Mouse (Mus musculus) lung, embryonic 16.5 days (tissue): ENCODE measurements at regions not wholly inside any gene's neighbourhood (a gene's known extent, or its start where the extent isn't known, plus 50 kb on each side); places are given as distances from the start of the nearest gene placed in this dataset.
A peak's percentile ranks its signal among the peaks of the same experiment; 100 is the strongest.

Experiments
- ATAC-seq: fragments of 200-750 bp; cut with Nextera tagmentation; 2 replicates; pipeline ENCODE4 v1.8.0; 2017; ENCODE audit warnings: low read depth, mild to moderate bottlenecking, moderate library complexity
- H3K27ac ChIP-seq: fragments of 300-500 bp; sonication (generic); 2 replicates; pipeline ENCODE4 v1.5.1; 2014; ENCODE audit warnings: mild to moderate bottlenecking, control low read depth, low read length
- H3K27me3 ChIP-seq: fragments of 300-500 bp; sonication (generic); 2 replicates; pipeline ENCODE4 v1.6.1; 2014; ENCODE audit warnings: low read depth, low read length, mixed read lengths; ENCODE audit not compliant: control insufficient read depth, insufficient read depth
- H3K36me3 ChIP-seq: fragments of 300-500 bp; sonication (generic); 2 replicates; pipeline ENCODE4 v1.6.1; 2014; ENCODE audit warnings: low read length; ENCODE audit not compliant: control insufficient read depth, insufficient read depth
- H3K4me1 ChIP-seq: fragments of 300-500 bp; sonication (generic); replicated peaks from 2 replicates; pipeline ENCODE4 v1.6.1; 2014; ENCODE audit warnings: low read length, mixed read lengths; ENCODE audit not compliant: control insufficient read depth, insufficient read depth
- H3K4me2 ChIP-seq: fragments of 300-500 bp; sonication (generic); 2 replicates; pipeline ENCODE4 v1.6.1; 2014; ENCODE audit warnings: low read depth, low read length, control low read depth
- H3K4me3 ChIP-seq: fragments of 300-500 bp; sonication (generic); 2 replicates; pipeline ENCODE4 v1.5.1; 2014; ENCODE audit warnings: mild to moderate bottlenecking, low read length, control low read depth
- H3K9ac ChIP-seq: fragments of 300-500 bp; sonication (generic); 2 replicates; pipeline ENCODE4 v1.6.1; 2014; ENCODE audit warnings: low read length, control low read depth
- H3K9me3 ChIP-seq: fragments of 300-500 bp; sonication (generic); 2 replicates; pipeline ENCODE4 v1.6.1; 2016; ENCODE audit warnings: low read length; ENCODE audit not compliant: control insufficient read depth
- WGBS: fragments of 180-500 bp; shearing (Covaris S2); extraction: QIAGEN DNeasy Blood & Tissue Kit; methylation state at CpG from one replicate; pipeline ENCODE4 v1.1.7; 2014; 5-methylcytosine and 5-hydroxymethylcytosine counted together

DNA sequence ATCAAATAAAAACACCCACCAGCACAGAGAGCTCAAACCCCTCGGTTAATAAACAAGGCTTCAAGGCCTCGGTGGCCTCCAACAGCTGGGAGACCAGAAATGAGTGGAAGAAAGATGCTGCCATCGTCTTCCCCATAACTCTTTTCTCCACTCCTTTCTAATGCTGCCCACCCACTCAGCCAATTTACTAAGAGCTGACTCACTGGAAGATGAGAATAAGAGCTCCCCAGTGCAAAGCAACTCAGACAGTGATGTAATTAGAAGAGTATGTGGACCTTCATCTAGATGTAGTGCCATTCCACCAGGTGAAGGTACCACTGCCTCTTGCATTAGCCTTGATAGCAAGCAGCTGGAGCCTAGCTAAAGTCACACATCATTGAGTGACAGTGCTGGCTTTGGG is 301.1 kb downstream of the Prr30 start:
- ATAC-seq, result no peak
- H3K9ac ChIP-seq, result no peak overlapping the region
- 45% methylated on average over 3 of the region's 3 CpGs for WGBS

GRCm38 (mm10) chr14:100889163-100890157 is 310.7 kb downstream of the Prr30 start:
- Histone ChIP-seq H3K4me2 (no peak overlapping the region), H3K36me3 (no peaks in the 10 kb centered on the region), H3K4me3 (no peak overlapping the region), H3K4me1 (no peaks in the 10 kb centered on the region), H3K27ac (no peak overlapping the region), H3K9me3 (no peaks in the 10 kb centered on the region), H3K9ac (no peak overlapping the region), H3K27me3 (no peaks in the 10 kb centered on the region)
- 36% methylated on average over 18 of the region's 18 CpGs for WGBS
- ATAC-seq, result peak; percentile 80

More for the DNA sequence above, 301.1 kb downstream of the Prr30 start:
- H3K4me2 ChIP-seq, result no peak overlapping the region
- H3K36me3 ChIP-seq, result no peaks in the 10 kb centered on the region
- no peaks in the 10 kb centered on the region for H3K27me3 ChIP-seq
- H3K4me1 ChIP-seq, result no peaks in the 10 kb centered on the region
- no peak overlapping the region for H3K27ac ChIP-seq
- no peak overlapping the region for H3K4me3 ChIP-seq
- H3K9me3 ChIP-seq, result no peaks in the 10 kb centered on the region

DNA sequence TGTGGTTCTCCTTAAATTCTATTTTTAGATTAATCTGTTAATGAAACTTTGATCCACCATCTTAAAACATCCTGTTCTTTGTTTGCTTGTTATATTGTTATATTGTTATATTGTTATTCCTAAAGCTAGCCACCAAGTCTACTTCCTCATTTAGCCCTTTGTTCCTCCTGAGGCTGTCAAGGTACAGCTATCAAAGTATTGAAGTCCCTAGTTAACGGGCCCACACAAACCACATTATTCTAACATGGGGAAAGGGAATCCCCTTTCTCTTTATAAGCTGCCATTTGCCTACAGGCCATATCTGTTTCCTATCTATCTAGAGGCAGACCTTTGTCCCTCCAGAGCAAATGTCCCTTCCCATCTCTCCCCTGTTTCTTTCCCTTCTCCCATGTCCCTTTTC is 317.0 kb downstream of the Prr30 start:
- no peaks in the 10 kb centered on the region for H3K4me1 ChIP-seq
- 72% methylated on average over 1 of the region's 1 CpGs for WGBS
- H3K9me3 ChIP-seq, result no peaks in the 10 kb centered on the region
- no peak overlapping the region for H3K4me2 ChIP-seq
- no peak for ATAC-seq
- H3K36me3 ChIP-seq, result no peaks in the 10 kb centered on the region
- no peaks in the 10 kb centered on the region for H3K27me3 ChIP-seq
- no peak overlapping the region for H3K9ac ChIP-seq
- no peak overlapping the region for H3K4me3 ChIP-seq
- no peak overlapping the region for H3K27ac ChIP-seq

GRCm38 (mm10) chr14:100880103-100880502 is 320.0 kb downstream of the Prr30 start:
- Histone ChIP-seq H3K36me3 (no peaks in the 10 kb centered on the region), H3K9me3 (no peaks in the 10 kb centered on the region), H3K4me3 (no peak overlapping the region), H3K4me1 (no peaks in the 10 kb centered on the region), H3K27ac (no peak overlapping the region), H3K9ac (no peak overlapping the region), H3K4me2 (no peak overlapping the region), H3K27me3 (no peaks in the 10 kb centered on the region)
- 75% methylated on average over 2 of the region's 2 CpGs for WGBS
- no peak for ATAC-seq

DNA sequence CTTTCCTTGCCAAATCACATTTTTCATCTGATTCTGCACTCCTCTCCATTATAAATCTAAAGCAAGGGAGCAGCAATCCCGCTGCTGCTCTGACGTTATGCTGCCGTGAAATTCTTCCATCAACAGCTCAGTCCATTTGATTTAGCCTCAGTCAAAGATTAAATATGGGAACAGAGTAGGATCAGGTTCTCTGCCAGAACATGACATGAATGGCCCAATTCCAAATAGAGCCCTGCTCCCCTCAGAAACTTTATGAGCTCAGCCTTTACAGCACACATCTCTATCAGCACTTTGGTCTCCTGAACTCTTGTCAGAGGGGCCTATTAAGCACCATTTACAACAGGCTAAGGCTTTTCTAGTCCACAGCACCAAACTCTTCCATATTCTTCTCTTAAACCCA is 332.3 kb downstream of the Prr30 start:
- no peaks in the 10 kb centered on the region for H3K4me1 ChIP-seq
- no peak overlapping the region for H3K27ac ChIP-seq

GRCm38 (mm10) chr14:100864792-100865191 is 335.3 kb downstream of the Prr30 start:
- Histone ChIP-seq H3K4me3 (no peak overlapping the region), H3K36me3 (no peaks in the 10 kb centered on the region), H3K27me3 (no peaks in the 10 kb centered on the region), H3K9ac (no peak overlapping the region), H3K4me2 (no peak overlapping the region), H3K9me3 (no peaks in the 10 kb centered on the region), H3K4me1 (no peaks in the 10 kb centered on the region), H3K27ac (no peak overlapping the region)
- ATAC-seq, result no peak
- WGBS, result 54% methylated on average over 2 of the region's 2 CpGs

More for the DNA sequence above, 332.3 kb downstream of the Prr30 start:
- no peak for ATAC-seq
- no peak overlapping the region for H3K4me3 ChIP-seq
- no peaks in the 10 kb centered on the region for H3K27me3 ChIP-seq
- no peaks in the 10 kb centered on the region for H3K36me3 ChIP-seq
- 58% methylated on average over 3 of the region's 3 CpGs for WGBS
- no peak overlapping the region for H3K9ac ChIP-seq
- H3K4me2 ChIP-seq, result no peak overlapping the region
- H3K9me3 ChIP-seq, result no peaks in the 10 kb centered on the region

DNA sequence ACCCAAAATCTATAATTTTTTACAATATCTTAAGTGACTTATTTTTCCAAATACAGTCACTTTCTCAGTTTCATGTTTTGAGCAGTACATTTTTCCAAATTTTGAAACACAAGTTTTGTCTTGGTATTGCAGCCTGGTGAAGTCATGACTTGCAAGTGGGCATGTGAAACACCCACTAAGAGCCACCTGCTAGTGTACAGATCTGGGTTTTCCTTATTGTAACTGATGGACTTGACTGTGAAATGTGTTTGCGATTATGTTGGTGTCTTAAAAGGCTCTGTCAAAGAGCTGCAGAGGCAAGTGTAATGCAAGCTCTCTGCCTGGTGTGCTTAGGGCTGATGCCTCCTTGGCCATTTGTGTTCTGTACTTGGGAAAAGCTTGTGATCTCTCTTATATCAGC is 336.0 kb downstream of the Prr30 start:
- no peak overlapping the region for H3K4me3 ChIP-seq
- no peaks in the 10 kb centered on the region for H3K4me1 ChIP-seq
- no peak overlapping the region for H3K27ac ChIP-seq
- no peak overlapping the region for H3K4me2 ChIP-seq
- ATAC-seq, result no peak
- WGBS, result 82% methylated on average over 1 of the region's 1 CpGs
- no peaks in the 10 kb centered on the region for H3K36me3 ChIP-seq
- H3K9me3 ChIP-seq, result no peaks in the 10 kb centered on the region
- no peaks in the 10 kb centered on the region for H3K27me3 ChIP-seq
- H3K9ac ChIP-seq, result no peak overlapping the region

- no peak overlapping the region for H3K4me3 ChIP-seq
- H3K36me3 ChIP-seq, result no peaks in the 10 kb centered on the region
- WGBS, result 71% methylated on average over 3 of the region's 3 CpGs
- no peak overlapping the region for H3K4me2 ChIP-seq
- ATAC-seq, result no peak
- H3K9me3 ChIP-seq, result no peaks in the 10 kb centered on the region
- H3K4me1 ChIP-seq, result no peaks in the 10 kb centered on the region
- no peak overlapping the region for H3K9ac ChIP-seq
- no peak overlapping the region for H3K27ac ChIP-seq
- no peaks in the 10 kb centered on the region for H3K27me3 ChIP-seq
Measured at GRCm38 (mm10) chr14:100842828-100843227, 357.3 kb downstream of the Prr30 start.
